Mouse (Mus musculus): ENCODE results near the gene Layn.

Gene Layn

GRCm38 (mm10) chr9:51076979-51077315 is at the start of gene Layn:
TSS of gene Layn (minus strand) at chr9:51077094.
- DNase-seq (ENCODE audit: low read depth, low spot score), result peak; percentile 46

- no peak for DNase-seq (ENCODE audit: low read depth, low spot score)
Measured at GRCm38 (mm10) chr9:51114767-51115166, 37.9 kb upstream of the Layn start.

- DNase-seq (ENCODE audit: low read depth, low spot score), result no peak
Measured at GRCm38 (mm10) chr9:51105751-51106150, 28.9 kb upstream of the Layn start.

- no peak for DNase-seq (ENCODE audit: low read depth, low spot score)
Measured at GRCm38 (mm10) chr9:51103808-51104514, 27.1 kb upstream of the Layn start.

- peak; percentile 61 for DNase-seq (ENCODE audit: low read depth, low spot score)
Measured at GRCm38 (mm10) chr9:51102963-51103807, 26.3 kb upstream of the Layn start.

GRCm38 (mm10) chr9:51101756-51102425 is 25.0 kb upstream of the Layn start, which contains the start of gene 4833427G06Rik:
TSS of gene 4833427G06Rik (minus strand) at chr9:51102078.
- DNase-seq (ENCODE audit: low read depth, low spot score), result peak; percentile 68

- peak; percentile 14 for DNase-seq (ENCODE audit: low read depth, low spot score)
Measured at GRCm38 (mm10) chr9:51096306-51096705, 19.4 kb upstream of the Layn start.

GRCm38 (mm10) chr9:51093697-51094096 is 16.8 kb upstream of the Layn start:
- DNase-seq (ENCODE audit: low read depth, low spot score), result no peak

- DNase-seq (ENCODE audit: low read depth, low spot score), result no peak
Measured at GRCm38 (mm10) chr9:51081614-51082013, 4.7 kb upstream of the Layn start.

- peak; percentile 33 for DNase-seq (ENCODE audit: low read depth, low spot score)
Measured at GRCm38 (mm10) chr9:51076300-51076978, 455 bp downstream of the Layn start.

- DNase-seq (ENCODE audit: low read depth, low spot score), result peak; percentile 90
Measured at GRCm38 (mm10) chr9:51075780-51076179, 1.1 kb downstream of the Layn start.

- no peak for DNase-seq (ENCODE audit: low read depth, low spot score)
Measured at GRCm38 (mm10) chr9:51070801-51071200, 6.1 kb downstream of the Layn start.

- peak; percentile 7 for DNase-seq (ENCODE audit: low read depth, low spot score)
Measured at GRCm38 (mm10) chr9:51068202-51068601, 8.7 kb downstream of the Layn start.

GRCm38 (mm10) chr9:51060601-51061000 is 16.3 kb downstream of the Layn start, which contains the start of gene Btg4:
TSS of gene Btg4 (plus strand) at chr9:51060901.
- no peak for DNase-seq (ENCODE audit: low read depth, low spot score)

- DNase-seq (ENCODE audit: low read depth, low spot score), result peak; percentile 81
Measured at GRCm38 (mm10) chr9:51058951-51059521, 17.9 kb downstream of the Layn start.

- DNase-seq (ENCODE audit: low read depth, low spot score), result peak; percentile 26
Measured at GRCm38 (mm10) chr9:51056360-51057324, 20.3 kb downstream of the Layn start.

- peak; percentile 47 for DNase-seq (ENCODE audit: low read depth, low spot score)
Measured at GRCm38 (mm10) chr9:51052180-51052579, 24.7 kb downstream of the Layn start.

- DNase-seq (ENCODE audit: low read depth, low spot score), result peak; percentile 43
Measured at GRCm38 (mm10) chr9:51042136-51042535, 34.8 kb downstream of the Layn start.

- no peak for DNase-seq (ENCODE audit: low read depth, low spot score)
Measured at GRCm38 (mm10) chr9:51041491-51041980, 35.4 kb downstream of the Layn start.

All from brain, adult 2 months (tissue).